Mouse (Mus musculus) intestine, embryonic 16.5 days (tissue): ENCODE results near the gene Pde4a. TPM values are rescaled to one million over a fixed set of nuclear protein-coding genes. Genes with fewer than 3 reads are reported as not detected.
A peak's percentile ranks its signal among the peaks of the same experiment; 100 is the strongest.

Experiments
- ATAC-seq: fragments of 200-750 bp; cut with Nextera tagmentation; 2 replicates; pipeline ENCODE4 v1.8.0; 2017; ENCODE audit warnings: moderate TSS enrichment, moderate library complexity
- H3K27ac ChIP-seq: fragments of 300-500 bp; sonication (generic); 2 replicates; pipeline ENCODE4 v1.5.1; 2014; ENCODE audit warnings: mild to moderate bottlenecking, low read length
- H3K27me3 ChIP-seq: fragments of 300-500 bp; sonication (generic); replicated peaks from 2 replicates; pipeline ENCODE4 v1.6.1; 2014; ENCODE audit warnings: low read length, control low read depth, mixed read lengths; ENCODE audit not compliant: control insufficient read depth, insufficient read depth
- H3K36me3 ChIP-seq: fragments of 300-500 bp; sonication (generic); 2 replicates; pipeline ENCODE4 v1.6.1; 2014; ENCODE audit warnings: low read length, control low read depth; ENCODE audit not compliant: control insufficient read depth, insufficient read depth
- H3K4me1 ChIP-seq: fragments of 300-500 bp; sonication (generic); 2 replicates; pipeline ENCODE4 v1.6.1; 2014; ENCODE audit warnings: low read length, control low read depth, mixed read lengths; ENCODE audit not compliant: control insufficient read depth, insufficient read depth
- H3K4me2 ChIP-seq: fragments of 300-500 bp; sonication (generic); 2 replicates; pipeline ENCODE4 v1.6.1; 2014; ENCODE audit warnings: low read depth, low read length, control low read depth
- H3K4me3 ChIP-seq: fragments of 300-500 bp; sonication (generic); 2 replicates; pipeline ENCODE4 v1.5.1; 2014; ENCODE audit warnings: mild to moderate bottlenecking, low read length
- H3K9ac ChIP-seq: fragments of 300-500 bp; sonication (generic); 2 replicates; pipeline ENCODE4 v1.6.1; 2014; ENCODE audit warnings: low read depth, low read length
- H3K9me3 ChIP-seq: fragments of 300-500 bp; sonication (generic); 2 replicates; pipeline ENCODE4 v1.6.1; 2016; ENCODE audit warnings: low read length, control low read depth; ENCODE audit not compliant: control insufficient read depth
- WGBS: fragments of 180-500 bp; shearing (Covaris S2); extraction: QIAGEN DNeasy Blood & Tissue Kit; methylation state at CpG from one replicate; pipeline ENCODE4 v1.1.7; 2014; 5-methylcytosine and 5-hydroxymethylcytosine counted together
- polyA plus RNA-seq: library from polyadenylated mRNA; unstranded; fragments of >200 nt; fragmentation: Nextera tagmentation; extraction: Ambion mirVana; gene quantifications from 2 replicates; pipeline ENCODE4 v1.2.1, GENCODE M21; 2015

Pde4a gene
- polyA plus RNA-seq, 1 experiment from 2014 or later: 6.2 TPM

GRCm38 (mm10) chr9:21145431-21145830, 20.1 kb upstream of the Pde4a start:
- H3K36me3 ChIP-seq: peaks cover 21% of the 10 kb centered on the region
- WGBS: 93% methylated on average over 4 of the region's 4 CpGs
- no peak overlapping the region for H3K9ac ChIP-seq

DNA sequence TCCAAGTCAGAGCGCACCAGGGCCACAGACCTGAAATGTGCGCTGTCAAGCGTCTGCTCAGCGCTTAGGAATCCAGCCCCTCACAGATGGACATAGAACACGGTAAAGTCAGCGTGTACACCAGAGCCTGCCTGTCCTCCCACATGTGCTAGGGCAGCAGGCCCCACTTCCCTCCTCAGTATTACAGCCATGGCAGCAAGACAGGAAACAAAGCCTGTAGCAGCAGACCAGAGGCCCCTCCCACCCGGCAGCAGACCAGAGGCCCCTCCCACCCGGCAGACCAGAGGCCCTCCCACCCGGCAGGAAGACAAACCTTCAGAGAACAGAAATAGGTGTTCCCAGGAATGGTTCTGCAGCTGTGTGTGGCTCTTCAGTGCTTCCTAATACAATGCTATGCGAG, 18.8 kb upstream of the Pde4a start:
- 0 out of 2 replicates have a peak overlapping the region, but pooled peaks have one; percentile 23 for H3K4me3 ChIP-seq
- H3K36me3 ChIP-seq: peaks cover 13% of the 10 kb centered on the region
- ATAC-seq: peak; percentile 57
- peak overlapping the region; percentile 26 for H3K4me2 ChIP-seq
- WGBS: 30% methylated on average over 10 of the region's 10 CpGs
- peaks cover 28% of the 10 kb centered on the region for H3K4me1 ChIP-seq
- H3K9ac ChIP-seq: peak overlapping the region; percentile 56; the same call in 1 of the 2 replicates
- peak overlapping the region; percentile 34; the same call in 1 of the 2 replicates for H3K27ac ChIP-seq
- H3K27me3 ChIP-seq: no peaks in the 10 kb centered on the region
- H3K9me3 ChIP-seq: no peaks in the 10 kb centered on the region

More at GRCm38 (mm10) chr9:21145431-21145830, 20.1 kb upstream of the Pde4a start:
- peaks cover 28% of the 10 kb centered on the region for H3K4me1 ChIP-seq
- H3K27me3 ChIP-seq: no peaks in the 10 kb centered on the region
- H3K27ac ChIP-seq: no peak overlapping the region
- H3K9me3 ChIP-seq: no peaks in the 10 kb centered on the region
- no peak for ATAC-seq
- H3K4me2 ChIP-seq: no peak overlapping the region
- H3K4me3 ChIP-seq: no peak overlapping the region

- Histone ChIP-seq H3K4me2 (peak overlapping the region; percentile 69), H3K9me3 (no peaks in the 10 kb centered on the region), H3K4me1 (peaks cover 36% of the 10 kb centered on the region), H3K27ac (no peak overlapping the region), H3K4me3 (peak overlapping the region; percentile 88), H3K27me3 (no peaks in the 10 kb centered on the region), H3K9ac (peak overlapping the region; percentile 91), H3K36me3 (0 out of 2 replicates have a peak, but pooled peaks cover 3% of the 10 kb centered on the region)
- ATAC-seq: no peak
Measured at GRCm38 (mm10) chr9:21148427-21148826, 17.1 kb upstream of the Pde4a start.

DNA sequence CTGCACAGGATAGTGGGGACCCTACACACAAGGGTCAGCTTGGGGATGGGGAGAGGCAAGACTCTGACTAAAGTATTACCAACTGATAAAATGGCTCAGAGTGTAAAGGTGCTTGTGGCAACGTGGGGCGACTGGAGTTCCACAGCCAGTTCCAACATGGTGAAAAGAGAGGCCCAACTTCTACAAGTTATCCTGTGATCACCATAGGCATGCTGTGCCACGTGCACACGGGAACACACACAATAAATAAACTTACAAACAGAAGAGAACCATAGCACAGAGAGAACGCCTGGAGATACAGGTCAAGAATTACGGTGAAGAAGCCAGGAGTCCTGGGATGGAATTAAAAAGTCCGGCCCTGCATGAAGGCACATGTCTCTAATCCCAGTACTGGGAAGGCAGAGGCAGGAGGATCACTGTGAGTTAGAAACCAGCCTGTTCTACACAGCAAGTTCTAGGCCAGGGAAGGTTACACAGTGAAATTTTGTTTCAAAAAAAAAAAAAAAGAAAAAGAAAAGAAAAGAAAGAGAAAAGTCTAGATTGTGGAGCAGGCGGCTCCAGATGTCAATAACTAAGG, 16.3 kb upstream of the Pde4a start:
- H3K27ac ChIP-seq: peak overlapping the region; percentile 74
- peak overlapping the region; percentile 91 for H3K9ac ChIP-seq
- WGBS: 7% methylated on average over 8 of the region's 8 CpGs
- H3K4me3 ChIP-seq: peak overlapping the region; percentile 88
- no peaks in the 10 kb centered on the region for H3K27me3 ChIP-seq
- H3K4me2 ChIP-seq: peak overlapping the region; percentile 69
- ATAC-seq: no peak
- H3K36me3 ChIP-seq: no peaks in the 10 kb centered on the region
- H3K9me3 ChIP-seq: no peaks in the 10 kb centered on the region
- H3K4me1 ChIP-seq: peaks cover 42% of the 10 kb centered on the region

GRCm38 (mm10) chr9:21149654-21150419, 15.7 kb upstream of the Pde4a start, which contains the start of gene Cdc37:
Gene Cdc37, minus strand, starts transcription at chr9:21149982.
- 3% methylated on average over 56 of the region's 56 CpGs for WGBS
- H3K36me3 ChIP-seq: no peaks in the 10 kb centered on the region
- peaks cover 45% of the 10 kb centered on the region for H3K4me1 ChIP-seq
- H3K9me3 ChIP-seq: no peaks in the 10 kb centered on the region
- peak within 1 kb of the TSS; percentile 88 for H3K4me3 ChIP-seq
- ATAC-seq: peak; percentile 94
- no peaks in the 10 kb centered on the region for H3K27me3 ChIP-seq
- H3K4me2 ChIP-seq: peak within 1 kb of the TSS; percentile 69
- peak within 1 kb of the TSS; percentile 74 for H3K27ac ChIP-seq
- H3K9ac ChIP-seq: peak within 1 kb of the TSS; percentile 91

DNA sequence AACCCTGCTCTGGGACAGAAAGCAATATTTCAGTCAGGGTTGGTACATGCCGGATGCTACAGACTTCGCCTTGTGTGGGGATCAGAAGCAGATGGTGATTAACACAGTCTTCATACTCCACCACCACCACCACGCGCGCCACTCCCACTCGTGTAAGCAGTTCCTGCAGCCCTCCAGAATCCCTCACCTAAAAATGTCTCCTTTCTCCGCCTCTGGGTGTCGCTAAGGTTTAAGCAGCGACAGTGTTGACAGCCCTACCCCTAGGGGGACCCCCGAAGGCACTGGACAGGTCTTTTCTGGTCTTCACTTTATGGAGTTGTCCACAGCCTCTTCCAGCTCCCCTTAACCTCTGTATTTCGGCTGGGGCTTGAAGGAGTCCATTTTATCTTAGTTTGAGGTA, 12.8 kb upstream of the Pde4a start:
- peak overlapping the region; percentile 94 for H3K4me2 ChIP-seq
- H3K27ac ChIP-seq: peak overlapping the region; percentile 84
- 2% methylated on average over 11 of the region's 11 CpGs for WGBS
- no peaks in the 10 kb centered on the region for H3K9me3 ChIP-seq
- H3K36me3 ChIP-seq: no peaks in the 10 kb centered on the region
- peak overlapping the region; percentile 49 for H3K4me3 ChIP-seq
- ATAC-seq: peak; percentile 21; the same call in 1 of the 2 replicates
- peak overlapping the region; percentile 69 for H3K9ac ChIP-seq
- H3K27me3 ChIP-seq: no peaks in the 10 kb centered on the region
- H3K4me1 ChIP-seq: peaks cover 32% of the 10 kb centered on the region

GRCm38 (mm10) chr9:21153331-21153730, 12.2 kb upstream of the Pde4a start:
- Histone ChIP-seq H3K27me3 (no peaks in the 10 kb centered on the region), H3K9ac (peak overlapping the region; percentile 69), H3K4me2 (peak overlapping the region; percentile 94), H3K9me3 (no peaks in the 10 kb centered on the region), H3K4me3 (peak overlapping the region; percentile 49), H3K36me3 (no peaks in the 10 kb centered on the region), H3K4me1 (peaks cover 26% of the 10 kb centered on the region), H3K27ac (peak overlapping the region; percentile 84)
- WGBS: 3% methylated on average over 12 of the region's 12 CpGs
- ATAC-seq: 0 out of 2 replicates have a peak, but pooled peaks have one; percentile 2

- ATAC-seq: 0 out of 2 replicates have a peak, but pooled peaks have one; percentile 4
- Histone ChIP-seq H3K4me3 (peak overlapping the region; percentile 49), H3K36me3 (no peaks in the 10 kb centered on the region), H3K4me1 (peaks cover 21% of the 10 kb centered on the region), H3K27me3 (no peaks in the 10 kb centered on the region), H3K4me2 (peak overlapping the region; percentile 94), H3K9ac (peak overlapping the region; percentile 69), H3K27ac (peak overlapping the region; percentile 84), H3K9me3 (no peaks in the 10 kb centered on the region)
- WGBS: 7% methylated on average over 5 of the region's 5 CpGs
Measured at GRCm38 (mm10) chr9:21153833-21154232, 11.7 kb upstream of the Pde4a start.

DNA sequence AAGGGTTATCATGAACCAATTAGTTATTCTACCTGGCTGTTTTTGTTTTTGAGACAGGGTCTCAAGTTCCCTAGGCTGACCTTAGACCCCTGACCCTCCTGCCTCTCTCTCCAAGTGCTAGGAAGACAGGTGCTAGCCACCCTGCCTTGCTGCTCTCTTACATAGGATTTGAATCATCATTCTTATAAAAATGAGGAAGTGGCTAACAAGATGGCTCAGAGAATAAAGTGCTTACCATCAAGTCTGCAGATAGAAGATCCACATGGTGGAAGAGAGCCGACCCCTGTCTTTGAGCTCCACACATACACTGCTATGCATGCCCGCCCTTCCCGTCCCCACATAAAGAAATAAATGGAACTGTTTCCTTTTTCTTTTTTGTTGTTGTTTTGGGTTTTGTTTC, 10.7 kb upstream of the Pde4a start:
- Histone ChIP-seq H3K4me2 (no peak overlapping the region), H3K36me3 (no peaks in the 10 kb centered on the region), H3K9ac (no peak overlapping the region), H3K9me3 (no peaks in the 10 kb centered on the region), H3K4me1 (peaks cover 19% of the 10 kb centered on the region), H3K27me3 (no peaks in the 10 kb centered on the region), H3K27ac (no peak overlapping the region), H3K4me3 (no peak overlapping the region)
- 87% methylated on average over 3 of the region's 3 CpGs for WGBS
- no peak for ATAC-seq
